Comparison of ENCODE assay signal across 1 mouse cellular context in genomic region chr4:109254511-109254910, GRCm38 (mm10).
TF ChIP-seq lines count a peak whose summit lies in the region.

No protein-coding gene starts in this region.

TF ChIP-seq in MEL, 35 proteins besides CTCF, POLR2A, EP300 and RAD21:
- TF ChIP-seq ZMIZ1 (IDR thresholded peaks at IDR 0.05; ENCODE audit: low read depth, low read length) (no peak), KAT2A (conservative IDR thresholded peaks at IDR 0.05; ENCODE audit: low read depth, low read length) (no peak), TCF12 (IDR thresholded peaks at IDR 0.05; ENCODE audit: low read depth, low read length) (peak; percentile 68), ETS1 (IDR thresholded peaks at IDR 0.05; ENCODE audit: low read depth, low read length) (peak; percentile 47; the same call in 1 of the 2 replicates), SIN3A (IDR thresholded peaks at IDR 0.05; ENCODE audit: low read length) (peak; percentile 48; the same call in 1 of the 2 replicates), MAFK (IDR thresholded peaks at IDR 0.05; ENCODE audit: borderline replicate concordance, low read depth, low read length) (no peak), TAL1 (IDR thresholded peaks at IDR 0.05; ENCODE audit: low read length) (no peak), ZKSCAN1 (IDR thresholded peaks at IDR 0.05; ENCODE audit: low read depth, low read length) (no peak), MYC (IDR thresholded peaks at IDR 0.05; ENCODE audit: low read depth, low read length) (no peak), MEF2A (IDR thresholded peaks at IDR 0.05; ENCODE audit: extremely low read depth, insufficient replicate concordance, low read depth, low read length, poor library complexity, severe bottlenecking) (no peak), GATA1 (IDR thresholded peaks at IDR 0.05; ENCODE audit: low read depth, low read length) (peak; percentile 52), POLR2AphosphoS2 (IDR thresholded peaks at IDR 0.05; ENCODE audit: low read length) (no peak), HCFC1 (IDR thresholded peaks at IDR 0.05; ENCODE audit: low read depth, low read length) (no peak), MAZ (IDR thresholded peaks at IDR 0.05; ENCODE audit: low read depth, low read length) (no peak)
